Mouse (Mus musculus) granulocyte monocyte progenitor cell, adult 5-6 weeks (primary cell): ENCODE measurements around the gene Lgalsl. TPM values are rescaled to one million over a fixed set of nuclear protein-coding genes. Genes with fewer than 3 reads are reported as not detected.

Source experiments
- ATAC-seq: replicated peaks from 2 replicates; pipeline ENCODE4 v1.8.0; 2016; ENCODE audit warnings: mild to moderate bottlenecking, moderate TSS enrichment, inconsistent platforms; ENCODE audit not compliant: poor library complexity, severe bottlenecking
- total RNA-seq, 2 experiments: library from RNA; stranded (forward) in 1 of 2; stranded (reverse) in 1 of 2; fragments of 200-712, 200-1000 nt in 1 of 2; fragments of >200 nt in 1 of 2; fragmentation: Nextera tagmentation in 1 of 2; gene quantifications; 2 replicates each; pipeline ENCODE4 v1.2.3; 2014 to 2017

Gene Lgalsl
- 4.4 and 8.2 TPM in 2 replicates for total RNA-seq (2014; fragmentation: Nextera tagmentation)
- 5.9 and 7.2 TPM in 2 replicates for total RNA-seq (2017)

DNA sequence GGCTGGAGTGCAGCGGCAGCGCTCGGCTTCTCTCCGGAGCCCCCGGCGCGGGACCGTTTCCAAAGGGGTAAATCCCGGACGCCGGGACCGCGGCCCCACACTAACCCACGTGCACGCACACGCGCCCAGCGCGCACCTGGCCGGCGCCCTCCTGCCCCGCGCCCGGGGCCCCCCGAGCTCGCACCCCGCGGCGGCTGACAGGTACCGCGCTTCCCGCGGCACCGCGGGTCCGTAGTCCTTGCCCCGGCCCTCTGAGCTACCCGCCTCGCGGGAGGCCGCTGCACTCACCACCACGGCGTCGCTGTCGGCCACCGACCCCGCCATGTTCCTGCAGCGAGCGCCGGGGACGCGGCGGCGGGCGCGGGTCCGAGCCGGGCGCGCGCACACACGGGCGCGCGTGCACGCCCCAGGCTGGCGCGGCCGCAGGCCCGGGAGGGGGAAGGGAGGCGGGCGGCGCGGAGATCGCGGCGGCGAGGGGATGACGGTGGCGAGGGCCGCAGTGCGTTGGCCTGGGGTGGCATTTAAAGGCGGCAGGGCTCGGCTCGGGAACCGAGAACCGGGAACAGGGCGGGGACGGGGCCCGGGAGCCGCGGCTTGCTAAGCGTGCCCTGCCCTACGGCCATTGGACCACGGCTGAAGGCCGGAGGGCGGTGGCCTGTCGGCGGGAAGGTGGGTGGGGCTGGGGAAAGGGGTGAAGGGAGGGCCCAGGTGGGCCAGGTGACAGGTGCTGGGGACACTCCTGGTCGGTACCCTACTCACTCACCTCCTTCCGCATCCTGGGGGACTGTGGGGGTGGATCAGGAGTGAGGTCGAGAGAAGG, at the start of gene Lgalsl:
Gene Lgalsl (minus strand): TSS at position 371 of the 820 bp plus-strand sequence.
- ATAC-seq = peak; percentile 76

- no peak for ATAC-seq
These were observed 47.8 kb upstream of the Lgalsl start for GRCm38 (mm10) chr11:20878644-20879043.

DNA sequence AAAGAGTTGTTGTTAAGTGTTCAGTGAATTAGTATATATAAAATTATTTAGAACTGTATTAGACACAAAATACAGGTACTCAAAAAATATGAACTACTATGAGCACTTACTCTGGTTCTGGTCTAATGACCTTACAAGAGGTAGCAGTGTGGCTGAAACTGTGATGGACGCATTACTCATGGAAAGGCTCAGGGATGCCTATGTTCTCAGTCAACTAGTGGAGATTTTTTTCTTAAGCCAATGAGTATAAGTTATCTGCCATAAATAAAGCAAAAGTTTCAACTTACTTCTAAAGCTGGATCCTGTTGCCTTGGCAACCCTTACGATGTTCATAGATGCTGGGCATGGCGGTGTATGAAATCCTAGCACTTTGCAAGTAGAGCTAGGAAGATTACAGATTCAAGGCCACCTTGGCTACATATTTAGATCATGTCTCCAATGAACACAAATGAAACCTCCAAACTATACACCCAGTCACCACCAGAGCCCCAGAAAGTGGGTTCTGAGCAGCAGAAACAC, 46.8 kb upstream of the Lgalsl start:
- ATAC-seq = no peak

- no peak for ATAC-seq
These were observed 42.5 kb upstream of the Lgalsl start for GRCm38 (mm10) chr11:20873386-20873785.

- no peak for ATAC-seq
These were observed 42.1 kb upstream of the Lgalsl start for GRCm38 (mm10) chr11:20872911-20873310.

DNA sequence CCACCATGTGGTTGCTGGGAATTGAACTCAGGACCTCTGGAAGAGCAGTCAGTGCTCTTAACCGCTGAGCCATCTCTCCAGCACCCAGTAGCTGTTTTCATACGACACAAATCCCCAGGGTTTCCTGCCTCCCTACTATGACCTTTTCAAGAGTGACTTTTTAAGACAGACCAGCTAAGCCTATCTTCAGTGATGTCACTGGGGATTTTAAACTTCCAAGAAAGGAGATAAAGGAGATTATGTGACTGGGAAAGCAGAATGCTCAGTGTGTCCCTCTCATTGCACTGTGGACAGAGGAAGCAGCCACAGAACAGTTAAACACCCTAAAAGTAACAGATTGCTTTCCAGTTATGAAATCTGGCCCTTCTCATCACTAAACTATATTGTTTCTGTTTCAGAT, 41.6 kb upstream of the Lgalsl start:
- ATAC-seq = no peak

DNA sequence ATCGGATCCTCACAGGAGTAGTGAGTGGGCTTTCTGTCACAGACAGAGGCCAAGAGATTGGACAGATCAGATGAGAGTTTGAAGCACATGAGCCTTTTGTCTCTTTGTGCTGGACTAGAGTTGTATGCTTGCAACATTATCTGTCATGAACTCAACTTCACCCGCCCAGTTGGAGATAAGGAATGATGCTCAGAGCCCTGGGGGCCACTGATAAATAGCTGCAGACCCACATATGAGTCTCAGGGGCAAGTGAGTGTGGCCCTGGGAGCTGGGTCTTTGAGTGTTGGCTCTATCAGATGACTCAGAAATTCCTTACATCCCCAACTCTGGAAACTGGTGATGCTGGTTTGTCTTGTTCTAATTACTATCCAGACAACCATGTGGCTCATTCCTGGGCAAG, 39.1 kb upstream of the Lgalsl start:
- no peak for ATAC-seq

DNA sequence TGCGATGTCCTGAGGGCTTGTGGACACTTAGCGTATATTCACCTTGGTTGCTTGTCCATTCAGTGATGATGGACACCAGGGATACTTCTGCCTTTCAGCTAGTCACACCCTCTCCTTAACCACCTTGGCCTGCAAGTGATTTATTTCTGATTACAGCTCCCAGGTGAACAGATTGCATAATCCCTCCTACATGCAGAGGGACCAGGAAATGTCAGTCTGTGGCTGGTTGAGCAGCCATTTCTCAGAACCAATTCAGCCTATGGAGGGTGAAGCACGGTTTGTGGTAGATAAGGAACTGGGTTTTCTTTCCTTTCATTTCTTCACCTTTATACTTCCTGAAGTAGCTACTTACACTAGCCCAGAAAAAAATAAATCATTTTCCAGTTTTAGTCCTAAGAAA, 34.6 kb upstream of the Lgalsl start:
- no peak for ATAC-seq

GRCm38 (mm10) chr11:20864647-20865046, 33.8 kb upstream of the Lgalsl start:
- ATAC-seq = no peak

GRCm38 (mm10) chr11:20862101-20862500, 31.2 kb upstream of the Lgalsl start:
- no peak for ATAC-seq

- ATAC-seq = no peak
These were observed 29.5 kb upstream of the Lgalsl start for GRCm38 (mm10) chr11:20860351-20860750.

- no peak for ATAC-seq
These were observed 29.0 kb upstream of the Lgalsl start for GRCm38 (mm10) chr11:20859858-20860257.

- ATAC-seq = no peak
These were observed 28.2 kb upstream of the Lgalsl start for GRCm38 (mm10) chr11:20858921-20859668.

DNA sequence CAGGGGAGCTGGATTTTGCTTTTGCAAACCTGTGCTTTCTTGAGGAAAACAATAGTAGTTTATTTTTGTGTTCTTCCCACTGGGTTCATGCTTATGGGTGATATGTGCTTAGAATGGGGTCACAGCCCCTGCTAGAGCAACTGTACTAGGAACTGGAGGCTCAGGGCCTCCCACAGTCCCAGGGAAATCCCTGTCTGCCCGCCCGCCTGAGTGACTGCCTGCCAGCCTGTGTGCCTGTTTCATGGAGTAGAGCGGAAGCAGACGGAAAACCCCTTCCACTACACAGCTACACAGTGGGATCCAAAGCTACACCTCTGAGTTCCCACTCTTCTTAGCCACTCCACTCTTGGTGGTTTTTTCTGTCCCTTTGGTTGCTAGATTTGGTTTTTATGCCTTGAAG, 27.1 kb upstream of the Lgalsl start:
- no peak for ATAC-seq

- ATAC-seq = no peak
These were observed 23.3 kb upstream of the Lgalsl start for GRCm38 (mm10) chr11:20854032-20854741.

GRCm38 (mm10) chr11:20850196-20850595, 19.3 kb upstream of the Lgalsl start:
- no peak for ATAC-seq

- ATAC-seq = no peak
These were observed 18.5 kb upstream of the Lgalsl start for GRCm38 (mm10) chr11:20849403-20849802.

- no peak for ATAC-seq
These were observed 6.5 kb upstream of the Lgalsl start for GRCm38 (mm10) chr11:20837366-20837765.

DNA sequence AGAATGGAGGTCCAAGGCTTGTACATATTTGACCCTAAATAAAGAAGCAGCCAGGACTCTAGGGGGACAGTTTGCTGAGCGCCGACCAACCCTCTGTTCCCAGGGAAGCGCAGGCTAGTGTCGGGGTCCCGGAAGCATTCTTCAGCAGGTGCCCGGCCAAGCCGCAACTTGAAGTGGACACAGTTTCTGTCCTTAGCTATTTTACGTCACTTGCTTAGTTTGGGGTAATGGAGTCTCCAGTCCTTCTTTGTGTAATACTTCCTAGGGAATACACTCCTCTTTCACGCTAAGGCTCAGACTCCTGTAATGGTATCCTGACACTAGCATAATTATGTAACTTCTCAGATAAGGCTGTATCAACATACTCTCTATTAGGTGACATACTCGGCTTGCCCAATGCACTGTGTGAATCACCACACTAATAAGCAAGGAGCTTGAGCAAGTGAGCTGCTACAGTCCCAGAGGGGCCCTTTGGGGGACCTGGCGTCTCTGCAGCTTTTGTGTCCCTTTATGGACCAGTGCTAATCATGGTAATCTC, 813 bp upstream of the Lgalsl start:
- peak; percentile 71 for ATAC-seq

- ATAC-seq = no peak
These were observed 717 bp downstream of the Lgalsl start for GRCm38 (mm10) chr11:20829993-20830685.
